ENCODE assay signal across 8 mouse cellular contexts in the genomic region with DNA sequence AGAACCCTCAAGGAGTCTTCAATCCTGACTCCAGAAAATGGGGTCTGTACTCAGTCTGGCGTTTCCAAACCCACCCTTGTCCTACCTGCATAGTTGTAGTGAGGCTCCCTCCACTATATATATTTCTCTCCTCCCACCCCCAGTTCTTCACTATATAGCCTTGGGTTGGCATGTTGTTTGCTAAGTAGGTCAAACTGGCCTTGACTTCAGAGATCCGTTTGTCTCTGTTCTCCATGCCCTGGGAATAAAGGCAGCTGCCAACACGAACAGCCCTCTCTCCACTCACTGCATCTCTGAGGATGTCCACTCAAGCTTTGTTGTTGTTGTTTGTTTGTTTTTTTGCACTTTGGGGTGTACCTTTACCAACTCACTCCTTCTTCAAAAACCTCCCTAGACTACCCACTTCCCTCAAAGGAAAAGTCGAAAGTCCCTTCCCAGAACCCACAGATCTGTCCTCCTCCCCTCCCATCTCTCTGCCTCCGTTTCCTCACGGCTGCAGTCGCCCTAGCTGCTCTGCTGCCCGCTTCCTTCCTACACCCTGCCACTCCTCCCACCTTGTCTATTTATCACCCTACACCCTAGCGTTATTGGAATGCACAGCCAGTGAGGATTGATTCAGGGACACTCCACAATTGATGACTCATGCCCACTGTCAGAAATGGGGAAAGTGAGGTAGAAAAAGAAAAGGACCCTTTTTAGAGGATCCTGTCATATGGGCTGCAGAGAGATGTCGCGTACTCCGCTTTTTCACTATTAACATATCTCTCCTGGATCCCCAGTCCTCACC. TPM values are rescaled to one million over a fixed set of nuclear protein-coding genes. Genes with fewer than 3 reads are reported as not detected.
A peak's percentile ranks its signal among the peaks of the same experiment; 100 is the strongest.
DNase-seq lines count a peak whose midpoint lies in the region.

No protein-coding gene starts in this region.

- peaks cover 34% of the 10 kb centered on the region for H3K4me1 ChIP-seq in hindbrain, embryonic 10.5 days (replicated peaks)
- peaks cover 66% of the 10 kb centered on the region for H3K4me1 ChIP-seq in megakaryocyte, embryonic 14.5 days

- H3K9me3 ChIP-seq in hindbrain, embryonic 10.5 days: no peaks in the 10 kb centered on the region
- H3K9me3 ChIP-seq in megakaryocyte, embryonic 14.5 days: no peaks in the 10 kb centered on the region

- DNase-seq in kidney, adult 9 months: peak; percentile 24
- DNase-seq in kidney, postnatal 25 days: no peak
- DNase-seq in brain, adult 2 months (ENCODE audit: low read depth, low spot score): peak; percentile 36
- no peak for DNase-seq in hindbrain, embryonic 10.5 days (ENCODE audit: low spot score)
- no peak for DNase-seq in adrenal gland, postnatal 4 days (ENCODE audit: low spot score in 2 of 2)
- no peak for DNase-seq in cerebellum, adult 18-20 months
- DNase-seq in kidney, postnatal 10 days: no peak

- H3K36me3 ChIP-seq in hindbrain, embryonic 10.5 days: peaks cover 46% of the 10 kb centered on the region
- H3K36me3 ChIP-seq in megakaryocyte, embryonic 14.5 days (replicated peaks; ENCODE audit: low read length): peaks cover 56% of the 10 kb centered on the region

- peaks cover 3% of the 10 kb centered on the region; the same call in 1 of the 2 replicates for H3K27me3 ChIP-seq in hindbrain, embryonic 10.5 days (ENCODE audit: insufficient read depth, poor library complexity, severe bottlenecking)
- no peaks in the 10 kb centered on the region for H3K27me3 ChIP-seq in megakaryocyte, embryonic 14.5 days (replicated peaks)

- 17% methylated on average over 12 of the region's 12 CpGs for WGBS in hindbrain, embryonic 10.5 days

- peak overlapping the region; percentile 85 for H3K27ac ChIP-seq in hindbrain, embryonic 10.5 days

- H3K4me3 ChIP-seq in hindbrain, embryonic 10.5 days: peak overlapping the region; percentile 76
- peak overlapping the region; percentile 96 for H3K4me3 ChIP-seq in megakaryocyte, embryonic 14.5 days (replicated peaks)

RNA-seq across cellular contexts. Expression of a gene that starts 0.8 kb away (rescaled TPM):
- polyA plus RNA-seq in hindbrain, embryonic 10.5 days (2016; fragmentation: Nextera tagmentation; extraction: Ambion mirVana): 47.6 and 50.2 TPM in 2 replicates
- 49.3 and 62.3 TPM in 2 replicates for polyA plus RNA-seq in megakaryocyte, embryonic 14.5 days (2012; ENCODE audit: insufficient read depth, low replicate concordance)
- total RNA-seq in adrenal gland, postnatal 4 days (2021): 10 to 100 TPM; 67.7 to 78.0 TPM

RNA-seq across cellular contexts. Expression of a gene that starts 4.3 kb away (rescaled TPM):
- 96.0 and 106 TPM in 2 replicates for polyA plus RNA-seq in hindbrain, embryonic 10.5 days (2016; fragmentation: Nextera tagmentation; extraction: Ambion mirVana)
- 52.8 and 64.1 TPM in 2 replicates for polyA plus RNA-seq in megakaryocyte, embryonic 14.5 days (2012; ENCODE audit: insufficient read depth, low replicate concordance)
- 10 to 100 TPM; 70.4 to 75.2 TPM for total RNA-seq in adrenal gland, postnatal 4 days (2021)

RNA-seq across cellular contexts. Expression of a gene that starts 4.3 kb away (rescaled TPM):
- 16.4 and 16.9 TPM in 2 replicates for polyA plus RNA-seq in hindbrain, embryonic 10.5 days (2016; fragmentation: Nextera tagmentation; extraction: Ambion mirVana)
- 0.70 TPM in 1 of 2 replicates, not detected in the other for polyA plus RNA-seq in megakaryocyte, embryonic 14.5 days (2012; ENCODE audit: insufficient read depth, low replicate concordance)
- total RNA-seq in adrenal gland, postnatal 4 days (2021): 1 to 10 TPM; 7.6 to 8.7 TPM

RNA-seq across cellular contexts. Expression of a gene that starts 4.6 kb away (rescaled TPM):
- 131 and 140 TPM in 2 replicates for polyA plus RNA-seq in hindbrain, embryonic 10.5 days (2016; fragmentation: Nextera tagmentation; extraction: Ambion mirVana)
- 21.1 and 77.9 TPM in 2 replicates for polyA plus RNA-seq in megakaryocyte, embryonic 14.5 days (2012; ENCODE audit: insufficient read depth, low replicate concordance)
- total RNA-seq in adrenal gland, postnatal 4 days (2021): 100 to 1,000 TPM; 125 to 131 TPM

RNA-seq across cellular contexts. Expression of a gene that starts 6.4 kb away (rescaled TPM):
- polyA plus RNA-seq in hindbrain, embryonic 10.5 days (2016; fragmentation: Nextera tagmentation; extraction: Ambion mirVana): 6.2 and 6.7 TPM in 2 replicates
- polyA plus RNA-seq in megakaryocyte, embryonic 14.5 days (2012; ENCODE audit: insufficient read depth, low replicate concordance): 4.3 and 15.3 TPM in 2 replicates
- total RNA-seq in adrenal gland, postnatal 4 days (2021): 1 to 10 TPM; 4.5 to 5.2 TPM

Comparison
In these comparisons a context has a peak if more than half of its experiments do, and no peak if none do; other contexts are left out.
1. DNase-seq: peak in kidney, adult 9 months (single experiment) and brain, adult 2 months (single experiment); none in kidney, postnatal 25 days (0 of 2), hindbrain, embryonic 10.5 days (single experiment), adrenal gland, postnatal 4 days (0 of 2), cerebellum, adult 18-20 months (0 of 2) and kidney, postnatal 10 days (single experiment).
2. RNA of a gene that starts 4.3 kb away (polyA plus RNA-seq): 16.4 to 16.9 TPM in hindbrain, embryonic 10.5 days; 0.70 TPM in megakaryocyte, embryonic 14.5 days; every median in the first group is over 10 times any median in the second.